Mouse (Mus musculus) adipocyte (in vitro differentiated cells): Measurements from ENCODE around the gene Morc3.

Experiments used
- DNase-seq: peaks from one replicate; pipeline ENCODE4 v3.0.0-alpha.2; 2016; ENCODE audit warnings: low spot score

Gene Morc3

GRCm38 (mm10) chr16:93923788-93924187 is 91.9 kb downstream of the Morc3 start:
- no peak for DNase-seq
